Mouse (Mus musculus) gastrocnemius, adult 18-20 months (tissue): ENCODE data around the gene Endov. TPM values are rescaled to one million over a fixed set of nuclear protein-coding genes. Genes with fewer than 3 reads are reported as not detected.
A peak's percentile ranks its signal among the peaks of the same experiment; 100 is the strongest.

Source experiments
- DNase-seq: peaks from one replicate; pipeline ENCODE4 v3.0.0; 2021; ENCODE audit warnings: low spot score
- total RNA-seq, 2 experiments: library from RNA; stranded (reverse); gene quantifications; 2 replicates each; pipeline ENCODE4 v1.2.3; 2021

The Endov gene
- total RNA-seq, 2 experiments from 2014 or later = 4.4 to 5.7 TPM

- no peak for DNase-seq
Observed at GRCm38 (mm10) chr11:119516677-119517361, 25.7 kb downstream of the Endov start.

- no peak for DNase-seq
Observed at GRCm38 (mm10) chr11:119519387-119519786, 28.2 kb downstream of the Endov start.

GRCm38 (mm10) chr11:119520005-119520712, 29.0 kb downstream of the Endov start:
- DNase-seq = no peak

GRCm38 (mm10) chr11:119520713-119521063, 29.5 kb downstream of the Endov start:
- DNase-seq = no peak

GRCm38 (mm10) chr11:119521920-119522710, 31.0 kb downstream of the Endov start:
- no peak for DNase-seq

- DNase-seq = no peak
Observed at GRCm38 (mm10) chr11:119522779-119523178, 31.6 kb downstream of the Endov start.

GRCm38 (mm10) chr11:119523392-119523791, 32.2 kb downstream of the Endov start:
- DNase-seq = no peak

- DNase-seq = peak; percentile 76
Observed at GRCm38 (mm10) chr11:119524545-119524949, 33.4 kb downstream of the Endov start.

GRCm38 (mm10) chr11:119526068-119526966, 35.2 kb downstream of the Endov start:
- no peak for DNase-seq

GRCm38 (mm10) chr11:119528930-119529329, 37.8 kb downstream of the Endov start:
- no peak for DNase-seq

- DNase-seq = no peak
Observed at GRCm38 (mm10) chr11:119532460-119532859, 41.3 kb downstream of the Endov start.

GRCm38 (mm10) chr11:119533745-119534144, 42.6 kb downstream of the Endov start:
- no peak for DNase-seq

- DNase-seq = no peak
Observed at GRCm38 (mm10) chr11:119539944-119540343, 48.8 kb downstream of the Endov start.

GRCm38 (mm10) chr11:119540560-119540959, 49.4 kb downstream of the Endov start:
- no peak for DNase-seq

- no peak for DNase-seq
Observed at GRCm38 (mm10) chr11:119541082-119541481, 49.9 kb downstream of the Endov start.

- no peak for DNase-seq
Observed at GRCm38 (mm10) chr11:119542371-119542770, 51.2 kb downstream of the Endov start.

- DNase-seq = no peak
Observed at GRCm38 (mm10) chr11:119542886-119543285, 51.7 kb downstream of the Endov start.

GRCm38 (mm10) chr11:119543816-119544517, 52.8 kb downstream of the Endov start:
- no peak for DNase-seq

- no peak for DNase-seq
Observed at GRCm38 (mm10) chr11:119544518-119545105, 53.5 kb downstream of the Endov start.

GRCm38 (mm10) chr11:119545281-119545680, 54.1 kb downstream of the Endov start:
- DNase-seq = no peak
